Mouse (Mus musculus) embryonic facial prominence, embryonic 12.5 days (tissue): ENCODE measurements around the gene Pknox2. TPM values are rescaled to one million over a fixed set of nuclear protein-coding genes. Genes with fewer than 3 reads are reported as not detected.

ENCODE experiments used
- ATAC-seq: fragments of 200-750 bp; cut with Nextera tagmentation; 2 replicates; pipeline ENCODE4 v1.8.0; 2017; ENCODE audit not compliant: insufficient number of reproducible peaks, insufficient read depth, low FRiP score, low TSS enrichment
- H3K27ac ChIP-seq: fragments of 300-500 bp; sonication (generic); 2 replicates; pipeline ENCODE4 v1.5.1; 2016; ENCODE audit warnings: mild to moderate bottlenecking
- H3K27me3 ChIP-seq: fragments of 300-500 bp; sonication (generic); 2 replicates; pipeline ENCODE4 v1.6.1; 2016; ENCODE audit warnings: mild to moderate bottlenecking, moderate library complexity
- H3K36me3 ChIP-seq: fragments of 300-500 bp; sonication (generic); 2 replicates; pipeline ENCODE4 v1.6.1; 2016; ENCODE audit warnings: mild to moderate bottlenecking
- H3K4me1 ChIP-seq: fragments of 300-500 bp; sonication (generic); 2 replicates; pipeline ENCODE4 v1.6.1; 2016
- H3K4me2 ChIP-seq: fragments of 300-500 bp; sonication (generic); replicated peaks from 2 replicates; pipeline ENCODE4 v1.6.1; 2016; ENCODE audit warnings: mild to moderate bottlenecking, moderate library complexity
- H3K4me3 ChIP-seq: fragments of 300-500 bp; sonication (generic); 2 replicates; pipeline ENCODE4 v1.5.1; 2016; ENCODE audit warnings: mild to moderate bottlenecking
- H3K9ac ChIP-seq: fragments of 300-500 bp; sonication (generic); 2 replicates; pipeline ENCODE4 v1.6.1; 2016; ENCODE audit warnings: mild to moderate bottlenecking, moderate library complexity
- H3K9me3 ChIP-seq: fragments of 300-500 bp; sonication (generic); 2 replicates; pipeline ENCODE4 v1.6.1; 2016; ENCODE audit warnings: mild to moderate bottlenecking, moderate library complexity
- WGBS: fragments of 180-500 bp; shearing (Covaris S2); methylation state at CpG from one replicate; pipeline ENCODE4 v1.1.7; 2016; 5-methylcytosine and 5-hydroxymethylcytosine counted together
- polyA plus RNA-seq: library from polyadenylated mRNA; unstranded; fragments of >200 nt; fragmentation: Nextera tagmentation; extraction: Ambion mirVana; gene quantifications from 2 replicates; pipeline ENCODE4 v1.2.1, GENCODE M21; 2016

Pknox2 gene
- polyA plus RNA-seq, 1 experiment from 2014 or later = 20.8 TPM

DNA sequence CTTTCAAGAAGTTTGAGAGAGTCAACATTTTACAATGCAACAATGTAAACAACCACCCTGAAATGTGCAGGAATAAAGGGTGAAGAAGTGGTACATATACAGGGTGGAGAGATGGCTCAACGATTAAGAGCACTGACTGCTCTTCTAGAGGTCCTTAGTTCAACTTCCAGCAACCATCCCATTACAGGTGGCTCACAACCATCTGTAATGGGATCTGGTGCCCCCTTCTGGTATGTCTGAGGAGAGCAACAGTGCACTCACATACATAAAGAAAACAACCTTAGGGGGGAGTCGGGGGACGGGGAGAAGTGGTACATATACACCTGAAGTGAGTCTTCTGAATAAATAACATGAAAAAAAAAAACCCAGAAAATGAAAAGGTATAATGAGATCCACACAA, 262.0 kb downstream of the Pknox2 start:
- no peak overlapping the region for H3K4me3 ChIP-seq
- H3K27me3 ChIP-seq = no peaks in the 10 kb centered on the region
- no peak for ATAC-seq
- H3K4me2 ChIP-seq = no peak overlapping the region
- 65% methylated on average over 3 of the region's 3 CpGs for WGBS
- H3K4me1 ChIP-seq = no peaks in the 10 kb centered on the region
- H3K27ac ChIP-seq = no peak overlapping the region
- no peaks in the 10 kb centered on the region for H3K9me3 ChIP-seq
- no peak overlapping the region for H3K9ac ChIP-seq
- no peaks in the 10 kb centered on the region for H3K36me3 ChIP-seq

DNA sequence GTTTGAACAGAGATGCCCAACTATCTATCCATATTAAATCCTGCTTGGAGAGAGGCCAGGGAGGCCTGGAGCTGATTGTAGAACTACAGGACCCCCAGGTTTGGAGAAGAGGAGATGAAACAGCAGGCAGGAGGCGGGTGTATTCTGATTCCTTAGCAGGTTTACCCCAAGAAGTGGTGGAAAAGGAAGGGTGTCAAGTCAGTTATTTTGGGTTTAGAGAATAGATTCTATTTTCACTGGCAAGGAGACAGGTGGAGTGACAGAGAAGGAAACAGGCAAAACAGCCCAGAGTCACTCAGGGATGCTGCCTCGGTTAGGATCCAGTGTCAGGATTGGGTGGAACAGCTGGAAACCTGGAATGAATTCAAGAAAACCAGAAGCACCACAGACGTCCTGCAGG, 263.6 kb downstream of the Pknox2 start:
- no peaks in the 10 kb centered on the region for H3K9me3 ChIP-seq
- no peak for ATAC-seq
- no peaks in the 10 kb centered on the region; the same call in 1 of the 2 replicates for H3K36me3 ChIP-seq
- H3K9ac ChIP-seq = no peak overlapping the region
- H3K27me3 ChIP-seq = no peaks in the 10 kb centered on the region
- no peak overlapping the region for H3K4me2 ChIP-seq
- WGBS = 57% methylated on average over 3 of the region's 3 CpGs
- H3K4me1 ChIP-seq = no peaks in the 10 kb centered on the region
- H3K4me3 ChIP-seq = no peak overlapping the region
- no peak overlapping the region for H3K27ac ChIP-seq

GRCm38 (mm10) chr9:36882034-36882745, 265.0 kb downstream of the Pknox2 start:
- ATAC-seq = no peak
- WGBS = 39% methylated on average over 8 of the region's 8 CpGs
- Histone ChIP-seq H3K4me2 (no peak overlapping the region), H3K36me3 (no peaks in the 10 kb centered on the region; the same call in 1 of the 2 replicates), H3K4me1 (no peaks in the 10 kb centered on the region), H3K27me3 (no peaks in the 10 kb centered on the region), H3K27ac (no peak overlapping the region), H3K9ac (no peak overlapping the region), H3K9me3 (no peaks in the 10 kb centered on the region), H3K4me3 (no peak overlapping the region)

GRCm38 (mm10) chr9:36881615-36882014, 265.6 kb downstream of the Pknox2 start:
- no peak for ATAC-seq
- H3K4me2 ChIP-seq = no peak overlapping the region
- H3K27me3 ChIP-seq = no peaks in the 10 kb centered on the region
- 79% methylated on average over 5 of the region's 5 CpGs for WGBS
- no peak overlapping the region for H3K4me3 ChIP-seq
- H3K9me3 ChIP-seq = no peaks in the 10 kb centered on the region
- no peaks in the 10 kb centered on the region for H3K4me1 ChIP-seq
- H3K9ac ChIP-seq = no peak overlapping the region
- H3K36me3 ChIP-seq = no peaks in the 10 kb centered on the region; the same call in 1 of the 2 replicates
- no peak overlapping the region for H3K27ac ChIP-seq

- no peaks in the 10 kb centered on the region for H3K9me3 ChIP-seq
- H3K4me1 ChIP-seq = no peaks in the 10 kb centered on the region
- H3K4me2 ChIP-seq = no peak overlapping the region
- no peak overlapping the region for H3K9ac ChIP-seq
- peaks cover 9% of the 10 kb centered on the region for H3K36me3 ChIP-seq
- H3K4me3 ChIP-seq = no peak overlapping the region
- no peaks in the 10 kb centered on the region for H3K27me3 ChIP-seq
- no peak overlapping the region for H3K27ac ChIP-seq
- no peak for ATAC-seq
Measured at GRCm38 (mm10) chr9:36876787-36877186, 270.4 kb downstream of the Pknox2 start.

DNA sequence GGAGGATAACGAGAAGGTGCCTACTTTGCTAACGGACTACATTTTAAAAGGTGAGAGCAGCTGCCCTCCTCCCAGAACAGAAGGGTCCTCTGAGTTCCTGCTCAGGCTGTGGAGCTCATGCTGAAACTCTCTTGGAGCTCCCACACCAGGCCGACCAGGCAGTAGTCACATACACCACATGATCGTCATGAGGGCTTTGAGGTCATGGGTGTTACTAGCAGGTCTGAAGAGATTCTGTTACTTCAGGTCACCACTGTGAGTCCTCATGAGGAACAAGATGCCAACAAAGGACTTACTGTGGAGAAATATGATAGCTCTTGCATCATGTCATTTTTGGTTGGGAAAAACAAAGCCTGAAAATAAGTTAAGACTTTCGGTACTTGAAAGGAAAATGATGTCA, 270.9 kb downstream of the Pknox2 start:
- Histone ChIP-seq H3K4me3 (no peak overlapping the region), H3K4me1 (no peaks in the 10 kb centered on the region), H3K9me3 (no peaks in the 10 kb centered on the region), H3K27ac (no peak overlapping the region), H3K36me3 (peaks cover 11% of the 10 kb centered on the region), H3K9ac (no peak overlapping the region), H3K4me2 (no peak overlapping the region), H3K27me3 (no peaks in the 10 kb centered on the region)
- no peak for ATAC-seq
- WGBS = 78% methylated on average over 5 of the region's 5 CpGs

GRCm38 (mm10) chr9:36873796-36874195, 273.4 kb downstream of the Pknox2 start:
- H3K4me1 ChIP-seq = no peaks in the 10 kb centered on the region
- H3K4me3 ChIP-seq = no peak overlapping the region
- no peak overlapping the region for H3K4me2 ChIP-seq
- no peak for ATAC-seq
- no peaks in the 10 kb centered on the region for H3K27me3 ChIP-seq
- peaks cover 11% of the 10 kb centered on the region for H3K36me3 ChIP-seq
- H3K27ac ChIP-seq = no peak overlapping the region
- no peak overlapping the region for H3K9ac ChIP-seq
- no peaks in the 10 kb centered on the region for H3K9me3 ChIP-seq
- WGBS = 82% methylated on average over 2 of the region's 2 CpGs

DNA sequence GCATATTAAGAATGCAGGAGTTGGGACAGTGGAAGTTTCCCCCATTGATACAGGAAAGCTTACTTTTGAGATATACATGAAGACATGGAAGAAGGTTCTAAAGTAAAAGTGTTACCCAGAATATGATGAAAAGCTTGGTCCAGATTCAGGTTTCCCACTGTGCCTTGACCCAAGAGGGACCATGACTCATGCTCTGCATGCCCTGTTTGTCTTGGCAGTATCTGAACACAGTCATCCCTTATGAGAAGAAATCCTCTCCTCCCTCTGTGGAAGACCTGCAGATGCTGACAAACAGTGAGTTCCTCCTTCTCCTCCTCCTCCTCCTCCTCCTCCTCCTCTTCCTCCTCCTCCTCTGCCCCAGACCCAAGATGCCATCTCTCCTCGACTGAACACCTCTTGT, 276.9 kb downstream of the Pknox2 start:
- 14% methylated on average over 1 of the region's 1 CpGs for WGBS
- no peaks in the 10 kb centered on the region for H3K4me1 ChIP-seq
- no peak overlapping the region for H3K27ac ChIP-seq
- H3K27me3 ChIP-seq = no peaks in the 10 kb centered on the region
- no peak overlapping the region for H3K4me3 ChIP-seq
- H3K9ac ChIP-seq = no peak overlapping the region
- no peak for ATAC-seq
- H3K4me2 ChIP-seq = no peak overlapping the region
- H3K9me3 ChIP-seq = no peaks in the 10 kb centered on the region
- H3K36me3 ChIP-seq = peaks cover 6% of the 10 kb centered on the region

- H3K36me3 ChIP-seq = peaks cover 6% of the 10 kb centered on the region
- no peaks in the 10 kb centered on the region for H3K9me3 ChIP-seq
- ATAC-seq = no peak
- H3K4me1 ChIP-seq = no peaks in the 10 kb centered on the region
- 86% methylated on average over 6 of the region's 6 CpGs for WGBS
- H3K27me3 ChIP-seq = no peaks in the 10 kb centered on the region
- no peak overlapping the region for H3K27ac ChIP-seq
- no peak overlapping the region for H3K4me2 ChIP-seq
- no peak overlapping the region for H3K4me3 ChIP-seq
- no peak overlapping the region for H3K9ac ChIP-seq
Measured at GRCm38 (mm10) chr9:36868662-36869061, 278.5 kb downstream of the Pknox2 start.

GRCm38 (mm10) chr9:36864862-36865813, 282.1 kb downstream of the Pknox2 start:
- Histone ChIP-seq H3K4me1 (no peaks in the 10 kb centered on the region), H3K4me3 (no peak overlapping the region), H3K27ac (no peak overlapping the region), H3K4me2 (no peak overlapping the region), H3K9me3 (no peaks in the 10 kb centered on the region), H3K27me3 (no peaks in the 10 kb centered on the region), H3K9ac (no peak overlapping the region), H3K36me3 (0 out of 2 replicates have a peak, but pooled peaks cover 2% of the 10 kb centered on the region)
- ATAC-seq = no peak
- WGBS = 42% methylated on average over 4 of the region's 4 CpGs

DNA sequence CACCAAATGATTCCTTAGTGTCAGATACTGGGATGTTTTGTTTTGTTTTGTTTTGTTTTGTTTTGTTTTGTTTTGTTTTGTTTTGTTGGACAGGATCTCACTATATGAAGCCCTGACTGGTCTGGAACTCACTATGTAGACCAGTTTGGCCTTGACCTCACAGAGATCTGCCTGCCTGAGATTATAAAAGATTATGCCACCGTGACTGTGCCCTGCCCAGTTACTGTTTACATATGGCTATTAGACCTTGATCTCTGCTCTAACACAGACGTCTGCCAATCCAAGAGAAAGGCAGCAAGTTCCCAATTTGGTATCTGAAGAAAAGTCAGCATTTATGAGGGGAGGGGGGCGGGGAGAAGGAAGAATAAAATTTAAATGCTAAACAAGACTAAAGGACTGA, 283.5 kb downstream of the Pknox2 start:
- WGBS = 59% methylated on average over 3 of the region's 3 CpGs
- H3K9me3 ChIP-seq = no peaks in the 10 kb centered on the region
- H3K4me3 ChIP-seq = no peak overlapping the region
- no peak overlapping the region for H3K27ac ChIP-seq
- no peaks in the 10 kb centered on the region for H3K4me1 ChIP-seq
- no peak for ATAC-seq
- no peaks in the 10 kb centered on the region for H3K27me3 ChIP-seq
- H3K9ac ChIP-seq = no peak overlapping the region
- no peak overlapping the region for H3K4me2 ChIP-seq
- H3K36me3 ChIP-seq = 0 out of 2 replicates have a peak, but pooled peaks cover 2% of the 10 kb centered on the region

DNA sequence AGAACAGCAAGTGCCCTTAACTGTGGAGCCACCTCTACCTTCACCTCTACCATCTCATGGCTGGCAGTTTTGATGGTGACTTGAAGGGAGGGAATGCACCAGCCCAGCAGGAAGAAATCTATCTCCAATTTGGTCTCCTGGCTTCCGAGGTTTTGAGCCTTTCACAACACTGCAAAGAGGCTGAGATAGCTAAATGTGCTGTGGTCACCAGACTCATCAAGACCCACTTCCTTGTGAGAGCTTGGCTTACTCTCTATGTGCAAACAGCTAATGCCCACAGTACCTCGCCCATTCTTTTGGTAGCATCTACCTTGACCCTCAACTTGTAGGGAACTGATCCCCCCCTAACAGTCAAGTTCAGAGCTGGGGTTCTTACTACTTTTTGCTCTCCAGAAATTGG, 284.6 kb downstream of the Pknox2 start:
- Histone ChIP-seq H3K36me3 (0 out of 2 replicates have a peak, but pooled peaks cover 2% of the 10 kb centered on the region), H3K4me3 (no peak overlapping the region), H3K27me3 (no peaks in the 10 kb centered on the region), H3K27ac (no peak overlapping the region), H3K9ac (no peak overlapping the region), H3K4me1 (no peaks in the 10 kb centered on the region), H3K4me2 (no peak overlapping the region), H3K9me3 (no peaks in the 10 kb centered on the region)
- WGBS = 86% methylated on average over 2 of the region's 2 CpGs
- ATAC-seq = no peak
